Mouse (Mus musculus) kidney, postnatal 10 days (tissue): ENCODE measurements at regions not wholly inside any gene's neighbourhood (a gene's known extent, or its start where the extent isn't known, plus 50 kb on each side); places are given as distances from the start of the nearest gene placed in this dataset.
A peak's percentile ranks its signal among the peaks of the same experiment; 100 is the strongest.
"Not testable (repeated sequence)": the region's sequence is repeated elsewhere in the genome, so short reads cannot be mapped to it uniquely, and the experiment has no call there.

Source experiments
- DNase-seq: peaks from one replicate; pipeline ENCODE4 v3.0.0; 2021; ENCODE audit warnings: mixed read lengths

GRCm38 (mm10) chr13:20039590-20039989, 50.8 kb upstream of the Elmo1 start:
- no peak for DNase-seq

- peak; percentile 55 for DNase-seq
These were observed 51.9 kb upstream of the Elmo1 start for GRCm38 (mm10) chr13:20038463-20038862.

- DNase-seq, result no peak
These were observed 53.0 kb upstream of the Elmo1 start for GRCm38 (mm10) chr13:20037436-20037835.

GRCm38 (mm10) chr13:20033937-20034735, 56.3 kb upstream of the Elmo1 start:
- no peak for DNase-seq

GRCm38 (mm10) chr13:20031660-20032059, 58.7 kb upstream of the Elmo1 start:
- no peak for DNase-seq

GRCm38 (mm10) chr13:20031082-20031481, 59.3 kb upstream of the Elmo1 start:
- DNase-seq, result no peak

GRCm38 (mm10) chr13:20026612-20027011, 63.8 kb upstream of the Elmo1 start:
- DNase-seq, result no peak

GRCm38 (mm10) chr13:20016454-20016853, 73.9 kb upstream of the Elmo1 start:
- not testable (repeated sequence) for DNase-seq

- peak; percentile 57 for DNase-seq
These were observed 77.8 kb upstream of the Elmo1 start for GRCm38 (mm10) chr13:20012621-20013020.

GRCm38 (mm10) chr13:20009164-20009563, 81.2 kb upstream of the Elmo1 start:
- DNase-seq, result no peak

- DNase-seq, result no peak
These were observed 82.8 kb upstream of the Elmo1 start for GRCm38 (mm10) chr13:20007561-20007960.

- no peak for DNase-seq
These were observed 92.8 kb upstream of the Elmo1 start for GRCm38 (mm10) chr13:19997606-19998005.

GRCm38 (mm10) chr13:19975621-19976020, 114.8 kb upstream of the Elmo1 start:
- no peak for DNase-seq

GRCm38 (mm10) chr13:19966566-19966965, 123.8 kb upstream of the Elmo1 start:
- no peak for DNase-seq

- no peak for DNase-seq
These were observed 127.4 kb upstream of the Elmo1 start for GRCm38 (mm10) chr13:19963031-19963430.

- DNase-seq, result no peak
These were observed 104.7 kb upstream of the Gpr141 start for GRCm38 (mm10) chr13:19928761-19929160.

- no peak for DNase-seq
These were observed 103.8 kb upstream of the Gpr141 start for GRCm38 (mm10) chr13:19927807-19928206.

- DNase-seq, result no peak
These were observed 97.2 kb upstream of the Gpr141 start for GRCm38 (mm10) chr13:19921084-19921827.

GRCm38 (mm10) chr13:19911860-19912584, 88.0 kb upstream of the Gpr141 start:
- no peak for DNase-seq

GRCm38 (mm10) chr13:19902786-19903185, 78.7 kb upstream of the Gpr141 start:
- DNase-seq, result no peak

GRCm38 (mm10) chr13:19897191-19897590, 73.1 kb upstream of the Gpr141 start:
- no peak for DNase-seq

- no peak for DNase-seq
These were observed 65.1 kb upstream of the Gpr141 start for GRCm38 (mm10) chr13:19888983-19889773.
